Mouse (Mus musculus) heart, postnatal 0 days (tissue): ENCODE data around the gene Fut4.

Experiments used
- CTCF ChIP-seq: IDR thresholded peaks from 2 replicates; pipeline ENCODE4 v1.5.1; 2016; ENCODE audit warnings: antibody characterized with exemption, control low read depth, low read depth
- EP300 ChIP-seq: IDR thresholded peaks from 2 replicates; pipeline ENCODE4 v1.6.1; 2016; ENCODE audit warnings: antibody characterized with exemption, low read depth

DNA sequence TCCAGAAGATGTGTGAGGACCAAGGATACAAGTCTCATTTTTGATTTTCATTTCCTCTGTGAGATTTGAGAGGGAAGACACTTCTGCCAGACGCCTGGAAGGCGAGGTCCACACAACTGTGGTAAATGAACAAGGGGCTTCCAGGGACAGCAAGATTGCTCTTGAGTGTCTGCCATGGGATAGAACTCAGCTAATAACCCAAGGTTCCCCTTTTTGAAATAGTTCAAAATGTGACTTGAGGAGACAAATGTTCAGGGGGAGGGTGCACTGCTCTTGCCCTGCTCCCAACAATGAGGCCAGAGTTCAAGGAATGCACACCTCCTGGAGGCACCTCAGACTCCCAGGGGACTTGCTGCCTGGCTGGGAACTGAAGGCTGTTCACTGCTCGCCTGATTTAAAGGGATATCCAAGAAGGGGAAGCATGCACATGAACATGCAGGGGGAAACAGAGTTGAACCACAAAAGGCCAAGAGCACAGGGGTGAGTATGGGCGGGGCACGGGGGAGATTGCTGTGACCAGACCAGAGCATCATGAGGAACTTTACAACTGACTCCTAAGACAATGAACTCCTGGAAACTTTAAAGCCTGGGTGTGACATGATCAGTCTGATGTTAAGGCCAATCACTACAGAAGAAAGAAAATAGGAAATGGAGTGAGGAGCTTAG is 27.3 kb downstream of the Fut4 start:
- no peak for TF ChIP-seq CTCF
- no peak for TF ChIP-seq EP300
